Mouse (Mus musculus) testis, adult 2 months (tissue): ENCODE measurements around the gene Olfr1395. TPM values are rescaled to one million over a fixed set of nuclear protein-coding genes. Genes with fewer than 3 reads are reported as not detected.

Source experiments
- H3K27ac ChIP-seq: fragments of 200-500 bp; 2 replicates; pipeline ENCODE4 v1.5.1; 2012; ENCODE audit warnings: low read depth, low read length; ENCODE audit not compliant: control insufficient read depth, insufficient read depth
- H3K27me3 ChIP-seq: fragments of 200-500 bp; 2 replicates; pipeline ENCODE4 v1.6.1; 2012; ENCODE audit warnings: mild to moderate bottlenecking, low read length, moderate library complexity; ENCODE audit not compliant: control insufficient read depth, insufficient read depth
- H3K36me3 ChIP-seq: fragments of 200-500 bp; 2 replicates; pipeline ENCODE4 v1.6.1; 2012; ENCODE audit warnings: mild to moderate bottlenecking, low read length; ENCODE audit not compliant: control insufficient read depth, insufficient read depth
- H3K4me1 ChIP-seq: fragments of 200-500 bp; 2 replicates; pipeline ENCODE4 v1.6.1; 2012; ENCODE audit warnings: low read length; ENCODE audit not compliant: control insufficient read depth, insufficient read depth
- H3K4me3 ChIP-seq: fragments of 200-500 bp; 2 replicates; pipeline ENCODE4 v1.5.1; 2012; ENCODE audit warnings: low read depth, mild to moderate bottlenecking, low read length, moderate library complexity, mixed read lengths; ENCODE audit not compliant: control insufficient read depth
- CTCF ChIP-seq: fragments of 200-500 bp; IDR thresholded peaks from 2 replicates; pipeline ENCODE4 v1.5.1; 2012; ENCODE audit warnings: low read depth, mild to moderate bottlenecking, inconsistent platforms, low read length, moderate library complexity; ENCODE audit not compliant: control insufficient read depth, insufficient read depth, insufficient replicate concordance
- POLR2A ChIP-seq: fragments of 200-500 bp; IDR thresholded peaks from 2 replicates; pipeline ENCODE4 v1.6.1; 2012; ENCODE audit warnings: low read depth, mild to moderate bottlenecking, inconsistent platforms, low read length, moderate library complexity; ENCODE audit not compliant: control insufficient read depth
- polyA plus RNA-seq: library from polyadenylated mRNA; depleted of rRNA; stranded (reverse); fragments of >200 nt; gene quantifications from 2 replicates; pipeline ENCODE4 v1.2.3, GENCODE M21; 2012

The Olfr1395 gene
- polyA plus RNA-seq, 1 experiment: not detected

- TF ChIP-seq POLR2A (no peak), CTCF (no peak)
- no peak overlapping the region for H3K27ac ChIP-seq
- H3K4me1 ChIP-seq: peaks cover 9% of the 10 kb centered on the region
- no peak overlapping the region for H3K4me3 ChIP-seq
- no peaks in the 10 kb centered on the region for H3K36me3 ChIP-seq
- no peaks in the 10 kb centered on the region for H3K27me3 ChIP-seq
These were observed 36.3 kb upstream of the Olfr1395 start for GRCm38 (mm10) chr11:49105752-49106151.

- no peak overlapping the region for H3K4me3 ChIP-seq
- no peaks in the 10 kb centered on the region for H3K27me3 ChIP-seq
- TF ChIP-seq POLR2A: no peak
- no peak for TF ChIP-seq CTCF
- H3K36me3 ChIP-seq: no peaks in the 10 kb centered on the region
- no peak overlapping the region for H3K27ac ChIP-seq
- H3K4me1 ChIP-seq: peaks cover 4% of the 10 kb centered on the region; the same call in 1 of the 2 replicates
These were observed 34.2 kb upstream of the Olfr1395 start for GRCm38 (mm10) chr11:49107650-49108537.

GRCm38 (mm10) chr11:49108833-49109232 is 33.2 kb upstream of the Olfr1395 start:
- Histone ChIP-seq H3K27me3 (no peaks in the 10 kb centered on the region), H3K4me3 (no peak overlapping the region), H3K27ac (no peak overlapping the region), H3K4me1 (no peaks in the 10 kb centered on the region), H3K36me3 (no peaks in the 10 kb centered on the region)
- TF ChIP-seq CTCF (peak; percentile 1; the same call in 1 of the 2 replicates), POLR2A (no peak)

- TF ChIP-seq CTCF: no peak
- no peak for TF ChIP-seq POLR2A
These were observed 31.1 kb upstream of the Olfr1395 start for GRCm38 (mm10) chr11:49111000-49111399.

GRCm38 (mm10) chr11:49112624-49113219 is 29.4 kb upstream of the Olfr1395 start:
- H3K4me1 ChIP-seq: no peaks in the 10 kb centered on the region
- no peak overlapping the region for H3K4me3 ChIP-seq
- no peak overlapping the region for H3K27ac ChIP-seq

More at GRCm38 (mm10) chr11:49111000-49111399, 31.1 kb upstream of the Olfr1395 start:
- Histone ChIP-seq H3K36me3 (no peaks in the 10 kb centered on the region), H3K4me1 (no peaks in the 10 kb centered on the region), H3K27ac (no peak overlapping the region), H3K4me3 (no peak overlapping the region), H3K27me3 (no peaks in the 10 kb centered on the region)

GRCm38 (mm10) chr11:49114158-49114557 is 27.9 kb upstream of the Olfr1395 start:
- H3K27me3 ChIP-seq: no peaks in the 10 kb centered on the region
- H3K27ac ChIP-seq: no peak overlapping the region
- TF ChIP-seq CTCF (no peak), POLR2A (no peak)
- H3K36me3 ChIP-seq: no peaks in the 10 kb centered on the region
- H3K4me1 ChIP-seq: no peaks in the 10 kb centered on the region
- H3K4me3 ChIP-seq: no peak overlapping the region

More at GRCm38 (mm10) chr11:49112624-49113219, 29.4 kb upstream of the Olfr1395 start:
- TF ChIP-seq CTCF (no peak), POLR2A (no peak)
- Histone ChIP-seq H3K36me3 (no peaks in the 10 kb centered on the region), H3K27me3 (no peaks in the 10 kb centered on the region)

- TF ChIP-seq POLR2A (no peak), CTCF (no peak)
- H3K4me3 ChIP-seq: no peak within 1 kb of the TSS
- H3K27ac ChIP-seq: no peak within 1 kb of the TSS
- H3K27me3 ChIP-seq: no peaks in the 10 kb centered on the region
- no peaks in the 10 kb centered on the region for H3K36me3 ChIP-seq
- H3K4me1 ChIP-seq: no peaks in the 10 kb centered on the region
These were observed 27.3 kb upstream of the Olfr1395 start, which contains the start of gene Olfr1396 for GRCm38 (mm10) chr11:49114774-49115173. TSS of gene Olfr1396 (minus strand) at chr11:49114874.
